In genomic region chr9:31916421-31916820, GRCm38 (mm10) we compare ENCODE assay signal across 30 mouse cellular contexts. TPM values are rescaled to one million over a fixed set of nuclear protein-coding genes. Genes with fewer than 3 reads are reported as not detected.
DNase-seq lines count a peak whose midpoint lies in the region; ATAC-seq lines count a peak whose summit lies in the region.
"Had no signal": no experiment of that assay in that cellular context is flagged by ENCODE, and none has a peak within 500 bp of the region (broad histone marks: within the 10 kb centered on the region; RNA-seq: fewer than 3 reads in every experiment).

No protein-coding gene starts in this region.

- ATAC-seq in hindbrain, embryonic 14.5 days (ENCODE audit: low FRiP score): no peak
- ATAC-seq: activated CD4-positive, CD25-positive, alpha-beta regulatory T cell, adult 4 months; forebrain, embryonic 14.5 days; forebrain, postnatal 0 days; hindbrain, postnatal 0 days; inflammation-experienced regulatory T-cells, adult 6 months had no signal

- no peaks in the 10 kb centered on the region for H3K9me3 ChIP-seq in hindbrain, embryonic 10.5 days
- H3K9me3 ChIP-seq in hindbrain, embryonic 14.5 days (ENCODE audit: control insufficient read depth, low read length): no peaks in the 10 kb centered on the region
- no peaks in the 10 kb centered on the region for H3K9me3 ChIP-seq in embryonic facial prominence, embryonic 10.5 days
- H3K9me3 ChIP-seq: embryonic facial prominence, embryonic 12.5 days; embryonic facial prominence, embryonic 15.5 days; heart, embryonic 10.5 days; heart, embryonic 13.5 days; hindbrain, embryonic 13.5 days had no signal

- H3K4me3 ChIP-seq in hindbrain, embryonic 10.5 days: no peak overlapping the region
- no peak overlapping the region for H3K4me3 ChIP-seq in hindbrain, embryonic 14.5 days (replicated peaks; ENCODE audit: low read length)
- no peak overlapping the region for H3K4me3 ChIP-seq in embryonic facial prominence, embryonic 10.5 days
- H3K4me3 ChIP-seq: embryonic facial prominence, embryonic 12.5 days; embryonic facial prominence, embryonic 15.5 days; heart, adult 2 months; heart, embryonic 10.5 days; heart, embryonic 13.5 days; hindbrain, embryonic 13.5 days had no signal

- H3K36me3 ChIP-seq in hindbrain, embryonic 10.5 days: no peaks in the 10 kb centered on the region
- no peaks in the 10 kb centered on the region for H3K36me3 ChIP-seq in hindbrain, embryonic 14.5 days (replicated peaks; ENCODE audit: control insufficient read depth, insufficient read depth)
- H3K36me3 ChIP-seq in embryonic facial prominence, embryonic 10.5 days (replicated peaks): no peaks in the 10 kb centered on the region
- H3K36me3 ChIP-seq: embryonic facial prominence, embryonic 12.5 days; embryonic facial prominence, embryonic 15.5 days; heart, embryonic 10.5 days; heart, embryonic 13.5 days; hindbrain, embryonic 13.5 days had no signal

- H3K27me3 ChIP-seq in hindbrain, embryonic 10.5 days (ENCODE audit: insufficient read depth, poor library complexity, severe bottlenecking): peaks cover 97% of the 10 kb centered on the region
- peaks cover 88% of the 10 kb centered on the region for H3K27me3 ChIP-seq in hindbrain, embryonic 14.5 days (ENCODE audit: control insufficient read depth, insufficient read depth, low read length)
- H3K27me3 ChIP-seq in embryonic facial prominence, embryonic 10.5 days (replicated peaks; ENCODE audit: low read depth, poor library complexity, severe bottlenecking): peaks cover 99% of the 10 kb centered on the region

- intact Hi-C loops in left cerebral cortex, postnatal 36 days (cut with DNase I): no loop called here

- no peak overlapping the region for H3K27ac ChIP-seq in hindbrain, embryonic 10.5 days
- no peak overlapping the region for H3K27ac ChIP-seq in hindbrain, embryonic 14.5 days
- H3K27ac ChIP-seq in embryonic facial prominence, embryonic 10.5 days (replicated peaks): no peak overlapping the region
- H3K27ac ChIP-seq: embryonic facial prominence, embryonic 12.5 days; embryonic facial prominence, embryonic 15.5 days; heart, adult 2 months; heart, embryonic 10.5 days; heart, embryonic 13.5 days; hindbrain, embryonic 13.5 days; hindbrain, postnatal 0 days had no signal

- H3K4me1 ChIP-seq in hindbrain, embryonic 10.5 days (replicated peaks): peaks cover 34% of the 10 kb centered on the region
- peaks cover 15% of the 10 kb centered on the region; the same call in 1 of the 2 replicates for H3K4me1 ChIP-seq in hindbrain, embryonic 14.5 days (replicated peaks; ENCODE audit: control insufficient read depth, insufficient read depth, low read length)
- H3K4me1 ChIP-seq in embryonic facial prominence, embryonic 10.5 days: peaks cover 33% of the 10 kb centered on the region

- WGBS in hindbrain, embryonic 10.5 days: 4% methylated on average over 9 of the region's 9 CpGs
- WGBS in hindbrain, embryonic 14.5 days: 7% methylated on average over 9 of the region's 9 CpGs
- WGBS in embryonic facial prominence, embryonic 10.5 days: 4% methylated on average over 9 of the region's 9 CpGs

- H3K9ac ChIP-seq in hindbrain, embryonic 14.5 days: no peak overlapping the region
- H3K9ac ChIP-seq: embryonic facial prominence, embryonic 12.5 days; embryonic facial prominence, embryonic 15.5 days; forebrain, postnatal 0 days; heart, embryonic 13.5 days; hindbrain, embryonic 13.5 days had no signal

- H3K4me2 ChIP-seq in hindbrain, embryonic 14.5 days (replicated peaks): no peak overlapping the region
- H3K4me2 ChIP-seq: embryonic facial prominence, embryonic 12.5 days; embryonic facial prominence, embryonic 15.5 days; heart, embryonic 13.5 days; hindbrain, embryonic 13.5 days had no signal

- peak; percentile 28 for DNase-seq in embryo, embryonic 10 days (ENCODE audit: low spot score)
- no peak for DNase-seq in embryo, embryonic 11 days
- DNase-seq in hindbrain, embryonic 10.5 days (ENCODE audit: low spot score): peak; percentile 21
- no peak for DNase-seq in hindbrain, embryonic 14.5 days (ENCODE audit: low spot score)
- DNase-seq in lung, postnatal 10 days: peak; percentile 25
- DNase-seq in lung, postnatal 4 days: no peak
- DNase-seq in embryonic facial prominence, embryonic 10.5 days (ENCODE audit: low spot score): peak; percentile 17
- DNase-seq in left cerebral cortex, postnatal 36 days (ENCODE audit: low spot score in 2 of 2): no peak
- DNase-seq: adrenal gland, adult 8-10 months; adrenal gland, postnatal 25 days; cerebellum, adult 11-12 months; cerebellum, adult 8-10 months; cerebellum, postnatal 10 days; cerebellum, postnatal 36 days; forebrain, postnatal 0 days; gastrocnemius, postnatal 25 days; heart, adult 2 months; heart, postnatal 14 days had no signal

RNA-seq across cellular contexts. Expression of gene Barx2, which starts 3.2 kb away (rescaled TPM):
- 0.07 and 0.12 TPM in 2 replicates for polyA plus RNA-seq in hindbrain, embryonic 10.5 days (2016; fragmentation: Nextera tagmentation; extraction: Ambion mirVana)
- polyA plus RNA-seq in hindbrain, embryonic 14.5 days (2014; fragmentation: Nextera tagmentation; extraction: Ambion mirVana): 0.17 TPM in 1 of 2 replicates, not detected in the other
- polyA plus RNA-seq in embryonic facial prominence, embryonic 10.5 days (2016; fragmentation: Nextera tagmentation; extraction: Ambion mirVana): 0.60 and 0.72 TPM in 2 replicates
- total RNA-seq in left cerebral cortex, postnatal 36 days (2021): 1 to 10 TPM; 5.1 to 8.5 TPM
- total RNA-seq: adrenal gland, adult 8-10 months; adrenal gland, postnatal 25 days; heart, postnatal 14 days; hematopoietic stem cell, adult 5-6 weeks had no signal
- polyA plus RNA-seq: forebrain, embryonic 11.5 days; heart, embryonic 16.5 days; hindbrain, embryonic 13.5 days; inflammation-experienced regulatory T-cells, adult 6 months had no signal

Comparison
In these comparisons a context has a peak if more than half of its experiments do, and no peak if none do; other contexts are left out.
1. DNase-seq: peak in embryo, embryonic 10 days (single experiment), hindbrain, embryonic 10.5 days (single experiment), lung, postnatal 10 days (single experiment) and embryonic facial prominence, embryonic 10.5 days (single experiment); none in embryo, embryonic 11 days (single experiment), hindbrain, embryonic 14.5 days (single experiment), lung, postnatal 4 days (0 of 2) and left cerebral cortex, postnatal 36 days (0 of 2).